Mouse (Mus musculus): ENCODE results near the gene Shld2. TPM values are rescaled to one million over a fixed set of nuclear protein-coding genes. Genes with fewer than 3 reads are reported as not detected.
"Not testable (repeated sequence)": the region's sequence is repeated elsewhere in the genome, so short reads cannot be mapped to it uniquely, and the experiment has no call there.

Shld2 gene
- polyA plus RNA-seq, 1 experiment from 2014 or later, result 10.2 TPM

GRCm38 (mm10) chr14:34317431-34317830 lies 7.1 kb upstream of the Shld2 start:
- Histone ChIP-seq H3K4me1 (peaks cover 20% of the 10 kb centered on the region), H3K4me3 (no peak overlapping the region), H3K36me3 (ENCODE audit: poor library complexity, severe bottlenecking) (peaks cover 23% of the 10 kb centered on the region), H3K9me3 (replicated peaks) (no peaks in the 10 kb centered on the region), H3K4me2 (no peak overlapping the region), H3K27ac (no peak overlapping the region), H3K27me3 (no peaks in the 10 kb centered on the region), H3K9ac (no peak overlapping the region)
- WGBS, result 92% methylated on average over 3 of the region's 3 CpGs
- ATAC-seq, result no peak

GRCm38 (mm10) chr14:34316346-34316745 lies 6.1 kb upstream of the Shld2 start:
- H3K4me1 ChIP-seq, result peaks cover 28% of the 10 kb centered on the region
- H3K27me3 ChIP-seq, result no peaks in the 10 kb centered on the region
- no peak overlapping the region for H3K9ac ChIP-seq
- H3K9me3 ChIP-seq (replicated peaks), result no peaks in the 10 kb centered on the region
- H3K4me3 ChIP-seq, result no peak overlapping the region
- no peak overlapping the region for H3K4me2 ChIP-seq
- H3K27ac ChIP-seq, result no peak overlapping the region
- ATAC-seq, result no peak
- H3K36me3 ChIP-seq (ENCODE audit: poor library complexity, severe bottlenecking), result peaks cover 19% of the 10 kb centered on the region
- 95% methylated on average over 2 of the region's 2 CpGs for WGBS

- 93% methylated on average over 3 of the region's 3 CpGs for WGBS
- H3K9ac ChIP-seq, result no peak overlapping the region
- H3K4me1 ChIP-seq, result peaks cover 30% of the 10 kb centered on the region
- H3K4me2 ChIP-seq, result no peak overlapping the region
- no peaks in the 10 kb centered on the region for H3K27me3 ChIP-seq
- H3K36me3 ChIP-seq (ENCODE audit: poor library complexity, severe bottlenecking), result peaks cover 7% of the 10 kb centered on the region
- no peak overlapping the region for H3K27ac ChIP-seq
- no peaks in the 10 kb centered on the region for H3K9me3 ChIP-seq (replicated peaks)
- ATAC-seq, result no peak
- H3K4me3 ChIP-seq, result no peak overlapping the region
Measured at GRCm38 (mm10) chr14:34314796-34315195, 4.5 kb upstream of the Shld2 start.

GRCm38 (mm10) chr14:34314383-34314782 lies 4.1 kb upstream of the Shld2 start:
- not testable (repeated sequence) for H3K36me3 ChIP-seq (ENCODE audit: poor library complexity, severe bottlenecking); H3K27me3 ChIP-seq; H3K4me3 ChIP-seq; H3K9me3 ChIP-seq (replicated peaks); H3K9ac ChIP-seq; ATAC-seq; H3K27ac ChIP-seq; H3K4me2 ChIP-seq
- WGBS, result 89% methylated on average over 8 of the region's 8 CpGs
- peaks cover 32% of the 10 kb centered on the region for H3K4me1 ChIP-seq

- Histone ChIP-seq H3K4me2 (0 out of 2 replicates have a peak overlapping the region, but pooled peaks have one; percentile 15), H3K9me3 (replicated peaks) (no peaks in the 10 kb centered on the region), H3K4me3 (no peak overlapping the region), H3K27me3 (no peaks in the 10 kb centered on the region), H3K9ac (no peak overlapping the region), H3K27ac (no peak overlapping the region), H3K4me1 (peaks cover 32% of the 10 kb centered on the region), H3K36me3 (ENCODE audit: poor library complexity, severe bottlenecking) (peaks cover 5% of the 10 kb centered on the region; the same call in 1 of the 2 replicates)
- ATAC-seq, result no peak
- WGBS, result 87% methylated on average over 3 of the region's 3 CpGs
Measured at GRCm38 (mm10) chr14:34313612-34314011, 3.3 kb upstream of the Shld2 start.

GRCm38 (mm10) chr14:34312339-34313048 lies 2.2 kb upstream of the Shld2 start:
- Histone ChIP-seq H3K27me3 (no peaks in the 10 kb centered on the region), H3K9ac (peak overlapping the region; percentile 58), H3K36me3 (ENCODE audit: poor library complexity, severe bottlenecking) (no peaks in the 10 kb centered on the region), H3K4me1 (peaks cover 32% of the 10 kb centered on the region), H3K4me3 (peak overlapping the region; percentile 93), H3K4me2 (peak overlapping the region; percentile 82), H3K27ac (no peak overlapping the region), H3K9me3 (replicated peaks) (no peaks in the 10 kb centered on the region)
- WGBS, result 28% methylated on average over 5 of the region's 6 CpGs
- no peak for ATAC-seq

- Histone ChIP-seq H3K27me3 (no peaks in the 10 kb centered on the region), H3K4me3 (peak overlapping the region; percentile 93), H3K9me3 (replicated peaks) (no peaks in the 10 kb centered on the region), H3K4me1 (peaks cover 32% of the 10 kb centered on the region), H3K27ac (no peak overlapping the region; the same call in 1 of the 2 replicates), H3K36me3 (ENCODE audit: poor library complexity, severe bottlenecking) (no peaks in the 10 kb centered on the region), H3K9ac (peak overlapping the region; percentile 97), H3K4me2 (peak overlapping the region; percentile 82)
- no peak for ATAC-seq
- 3% methylated on average over 4 of the region's 4 CpGs for WGBS
Measured at GRCm38 (mm10) chr14:34311691-34312090, 1.4 kb upstream of the Shld2 start.

GRCm38 (mm10) chr14:34311021-34311631 lies 833 bp upstream of the Shld2 start:
- peak; percentile 28 for ATAC-seq
- H3K9me3 ChIP-seq (replicated peaks), result no peaks in the 10 kb centered on the region
- H3K36me3 ChIP-seq (ENCODE audit: poor library complexity, severe bottlenecking), result no peaks in the 10 kb centered on the region
- no peaks in the 10 kb centered on the region for H3K27me3 ChIP-seq
- peak overlapping the region; percentile 82 for H3K4me2 ChIP-seq
- H3K4me3 ChIP-seq, result peak overlapping the region; percentile 93
- H3K27ac ChIP-seq, result peak overlapping the region; percentile 92
- peaks cover 32% of the 10 kb centered on the region for H3K4me1 ChIP-seq
- WGBS, result under 1% methylated on average over 39 of the region's 47 CpGs
- H3K9ac ChIP-seq, result peak overlapping the region; percentile 97

GRCm38 (mm10) chr14:34309907-34310233 lies 423 bp downstream of the Shld2 start:
- H3K9ac ChIP-seq, result peak overlapping the region; percentile 97
- ATAC-seq, result no peak
- H3K27ac ChIP-seq, result peak overlapping the region; percentile 92
- 17% methylated on average over 5 of the region's 5 CpGs for WGBS
- H3K4me1 ChIP-seq, result peaks cover 30% of the 10 kb centered on the region
- peak overlapping the region; percentile 93 for H3K4me3 ChIP-seq
- no peaks in the 10 kb centered on the region for H3K9me3 ChIP-seq (replicated peaks)
- peak overlapping the region; percentile 82 for H3K4me2 ChIP-seq
- no peaks in the 10 kb centered on the region for H3K36me3 ChIP-seq (ENCODE audit: poor library complexity, severe bottlenecking)
- no peaks in the 10 kb centered on the region for H3K27me3 ChIP-seq

- 85% methylated on average over 4 of the region's 4 CpGs for WGBS
- Histone ChIP-seq H3K9ac (no peak overlapping the region), H3K9me3 (replicated peaks) (no peaks in the 10 kb centered on the region), H3K27ac (no peak overlapping the region), H3K36me3 (ENCODE audit: poor library complexity, severe bottlenecking) (no peaks in the 10 kb centered on the region), H3K4me3 (no peak overlapping the region), H3K4me2 (peak overlapping the region; percentile 82; the same call in 1 of the 2 replicates), H3K4me1 (peaks cover 25% of the 10 kb centered on the region), H3K27me3 (no peaks in the 10 kb centered on the region)
- ATAC-seq, result no peak
Measured at GRCm38 (mm10) chr14:34309266-34309665, 1.0 kb downstream of the Shld2 start.

GRCm38 (mm10) chr14:34303265-34303680 lies 7.0 kb downstream of the Shld2 start:
- H3K4me3 ChIP-seq, result no peak overlapping the region
- no peaks in the 10 kb centered on the region for H3K4me1 ChIP-seq
- no peak overlapping the region for H3K4me2 ChIP-seq
- H3K27me3 ChIP-seq, result no peaks in the 10 kb centered on the region
- H3K9ac ChIP-seq, result no peak overlapping the region
- 51% methylated on average over 5 of the region's 5 CpGs for WGBS
- ATAC-seq, result no peak
- no peaks in the 10 kb centered on the region for H3K9me3 ChIP-seq (replicated peaks)
- no peak overlapping the region for H3K27ac ChIP-seq
- H3K36me3 ChIP-seq (ENCODE audit: poor library complexity, severe bottlenecking), result no peaks in the 10 kb centered on the region

- no peaks in the 10 kb centered on the region for H3K27me3 ChIP-seq
- no peak overlapping the region for H3K27ac ChIP-seq
- no peaks in the 10 kb centered on the region for H3K9me3 ChIP-seq (replicated peaks)
- no peak overlapping the region for H3K9ac ChIP-seq
- 86% methylated on average over 5 of the region's 5 CpGs for WGBS
- H3K4me2 ChIP-seq, result no peak overlapping the region
- ATAC-seq, result no peak
- no peaks in the 10 kb centered on the region for H3K4me1 ChIP-seq
- no peaks in the 10 kb centered on the region for H3K36me3 ChIP-seq (ENCODE audit: poor library complexity, severe bottlenecking)
- H3K4me3 ChIP-seq, result no peak overlapping the region
Measured at GRCm38 (mm10) chr14:34302681-34303242, 7.5 kb downstream of the Shld2 start.
